2 mouse cellular contexts compared by ENCODE assay signal in the genomic region with DNA sequence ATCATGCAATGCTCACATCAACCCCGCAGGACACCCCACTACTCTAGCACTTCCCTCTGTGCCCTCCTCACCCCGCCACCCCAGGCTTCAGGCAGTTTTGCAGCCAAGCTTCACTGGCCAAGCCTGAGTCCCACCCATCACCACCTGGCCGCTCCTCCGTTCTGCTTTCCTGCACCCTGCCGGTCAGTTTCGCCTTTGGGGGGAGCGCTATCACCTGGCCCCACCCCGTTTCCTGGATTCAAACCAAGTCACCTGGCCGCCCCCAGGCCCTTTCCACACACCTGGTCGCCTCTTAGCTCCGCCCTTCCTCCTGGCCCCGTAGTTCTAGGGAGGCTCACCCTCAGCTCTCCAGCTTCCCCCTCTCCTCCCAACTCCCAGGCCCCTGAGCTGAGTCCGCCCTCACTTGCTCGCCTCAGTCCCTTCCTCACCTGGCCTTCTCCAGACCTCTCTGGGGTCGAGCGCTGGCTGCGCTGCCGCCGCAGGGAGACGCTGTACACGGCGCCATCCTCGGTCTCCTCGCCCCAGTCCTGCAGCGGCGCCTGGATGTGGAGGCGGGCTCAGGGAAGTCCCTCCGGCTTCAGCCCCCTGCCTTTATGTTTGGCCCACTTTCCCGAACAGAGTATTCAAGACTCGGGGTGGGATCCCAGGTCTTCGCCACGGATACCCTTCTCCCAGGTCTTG.
TF ChIP-seq lines count a peak whose summit lies in the region.

No protein-coding gene starts in this region.

TF ChIP-seq in C2C12, 6 proteins besides CTCF, POLR2A, EP300 and RAD21 (continued from another document):
- no peak for TF ChIP-seq USF1 (IDR thresholded peaks at IDR 0.05; ENCODE audit: low read depth)
- TF ChIP-seq FOSL1 (IDR thresholded peaks at IDR 0.05; ENCODE audit: insufficient read depth, low read length, poor library complexity, severe bottlenecking), result no peak
- TF ChIP-seq MYOG (IDR thresholded peaks at IDR 0.05; ENCODE audit: control insufficient read depth, extremely low read depth, insufficient read length), result no peak
- no peak for TF ChIP-seq MAX (IDR thresholded peaks at IDR 0.05)
- TF ChIP-seq MYOD1 (IDR thresholded peaks at IDR 0.05; ENCODE audit: control insufficient read depth, insufficient read length, low read depth), result no peak
TF ChIP-seq in C2C12: peak in this region for 0.

TF ChIP-seq in ES-E14, 5 proteins besides CTCF, POLR2A, EP300 and RAD21:
- TF ChIP-seq HCFC1 (IDR thresholded peaks at IDR 0.05; ENCODE audit: borderline replicate concordance, insufficient read depth, low read length) (no peak), MAFK (IDR thresholded peaks at IDR 0.05; ENCODE audit: insufficient read depth, low read depth, low read length) (no peak), ZC3H11A (IDR thresholded peaks at IDR 0.05; ENCODE audit: borderline replicate concordance, low read depth, low read length) (no peak), CHD2 (IDR thresholded peaks at IDR 0.05; ENCODE audit: low read depth, low read length) (no peak), ZNF384 (IDR thresholded peaks at IDR 0.05; ENCODE audit: low read depth, low read length) (no peak)
TF ChIP-seq in ES-E14: peak in this region for 0.
